Mouse (Mus musculus) cerebellum, adult 2 months (tissue): ENCODE results near the gene Plekha6.

ENCODE experiments used
- CTCF ChIP-seq: fragments of 200-500 bp; IDR thresholded peaks from 2 replicates; pipeline ENCODE4 v1.5.1; 2011; ENCODE audit warnings: low read depth, mild to moderate bottlenecking, control low read depth, low read length, moderate library complexity, borderline replicate concordance; ENCODE audit not compliant: insufficient read depth
- POLR2A ChIP-seq: fragments of 200-500 bp; IDR thresholded peaks from 2 replicates; pipeline ENCODE4 v1.6.1; 2011; ENCODE audit warnings: low read length, control low read depth, borderline replicate concordance; ENCODE audit not compliant: insufficient read depth

- TF ChIP-seq CTCF (no peak), POLR2A (no peak)
Observed at GRCm38 (mm10) chr1:133221459-133221858, 57.4 kb downstream of the Plekha6 start.
